Mouse (Mus musculus) cerebellum, adult 11 months (tissue): ENCODE measurements at regions not wholly inside any gene's neighbourhood (a gene's known extent, or its start where the extent isn't known, plus 50 kb on each side); places are given as distances from the start of the nearest gene placed in this dataset.

Experiments
- DNase-seq: peaks from one replicate; pipeline ENCODE4 v3.0.0; 2022

GRCm38 (mm10) chr9:47444752-47445151 lies 85.2 kb upstream of the Cadm1 start:
- DNase-seq = no peak

- DNase-seq = no peak
Measured at GRCm38 (mm10) chr9:47445332-47445731, 84.6 kb upstream of the Cadm1 start.

GRCm38 (mm10) chr9:47452752-47453151 lies 77.2 kb upstream of the Cadm1 start:
- DNase-seq = no peak

- DNase-seq = no peak
Measured at GRCm38 (mm10) chr9:47458721-47459418, 71.1 kb upstream of the Cadm1 start.

GRCm38 (mm10) chr9:47459461-47460049 lies 70.4 kb upstream of the Cadm1 start:
- DNase-seq = peak; percentile 52

- no peak for DNase-seq
Measured at GRCm38 (mm10) chr9:47460241-47460640, 69.7 kb upstream of the Cadm1 start.

- DNase-seq = no peak
Measured at GRCm38 (mm10) chr9:47461915-47462314, 68.1 kb upstream of the Cadm1 start.

- DNase-seq = no peak
Measured at GRCm38 (mm10) chr9:47466767-47467166, 63.2 kb upstream of the Cadm1 start.

GRCm38 (mm10) chr9:47467815-47468214 lies 62.2 kb upstream of the Cadm1 start:
- no peak for DNase-seq

- DNase-seq = no peak
Measured at GRCm38 (mm10) chr9:47469576-47469975, 60.4 kb upstream of the Cadm1 start.

- DNase-seq = peak; percentile 33
Measured at GRCm38 (mm10) chr9:47470741-47471140, 59.2 kb upstream of the Cadm1 start.

- DNase-seq = peak; percentile 54
Measured at GRCm38 (mm10) chr9:47471767-47472420, 58.1 kb upstream of the Cadm1 start.

GRCm38 (mm10) chr9:47473776-47474365 lies 56.1 kb upstream of the Cadm1 start:
- DNase-seq = no peak

GRCm38 (mm10) chr9:47474776-47475175 lies 55.2 kb upstream of the Cadm1 start:
- no peak for DNase-seq

- DNase-seq = no peak
Measured at GRCm38 (mm10) chr9:47477889-47478288, 52.1 kb upstream of the Cadm1 start.
